Mouse (Mus musculus): ENCODE results near the gene Map2k6.

- TF ChIP-seq CTCF (IDR thresholded peaks at IDR 0.05; ENCODE audit: extremely low read depth, insufficient read depth, low read length) (no peak), POLR2A (IDR thresholded peaks at IDR 0.05; ENCODE audit: extremely low read depth, insufficient read depth, low read length) (peak; percentile 83)
These were observed at the start of gene Map2k6 for GRCm38 (mm10) chr11:110398553-110399239.
